Mouse (Mus musculus) right cerebral cortex, postnatal 14 days (tissue): ENCODE data around the gene Ust.
A peak's percentile ranks its signal among the peaks of the same experiment; 100 is the strongest.

Source experiments
- DNase-seq: peaks from one replicate; pipeline ENCODE4 v3.0.0; 2022

The Ust gene

DNA sequence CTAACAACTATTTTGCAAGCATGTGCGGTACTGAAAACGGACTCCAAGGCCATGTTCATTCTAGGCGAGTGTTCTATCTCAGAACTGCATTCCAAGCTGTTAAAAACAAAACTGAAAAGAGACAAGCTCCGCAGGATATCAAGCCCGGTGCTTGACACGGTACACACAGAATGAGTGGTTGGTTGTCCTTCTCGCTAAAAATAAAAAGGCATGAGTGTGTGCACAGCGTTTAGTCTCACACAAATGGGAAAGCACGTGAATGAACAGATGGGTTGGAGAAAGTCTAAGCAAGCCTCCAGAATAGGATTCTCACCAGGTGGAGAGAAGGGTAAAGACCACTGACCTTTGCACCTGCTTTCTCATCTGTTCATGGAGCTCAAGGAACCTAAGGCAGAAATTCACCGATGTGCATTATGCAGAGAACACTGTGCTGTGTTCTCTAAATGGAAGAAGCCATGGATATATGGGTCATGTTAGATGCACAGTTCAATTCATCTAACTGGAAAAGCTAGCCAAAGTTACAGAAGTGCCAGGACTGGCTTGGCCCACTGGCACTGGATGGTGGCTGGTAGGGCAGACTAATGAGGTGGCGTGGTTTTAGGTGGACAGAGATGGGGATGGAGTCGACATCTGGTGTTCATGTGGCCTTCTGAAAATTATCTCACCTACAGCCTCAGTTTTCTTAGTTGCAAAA is 90.8 kb downstream of the Ust start:
- no peak for DNase-seq

DNA sequence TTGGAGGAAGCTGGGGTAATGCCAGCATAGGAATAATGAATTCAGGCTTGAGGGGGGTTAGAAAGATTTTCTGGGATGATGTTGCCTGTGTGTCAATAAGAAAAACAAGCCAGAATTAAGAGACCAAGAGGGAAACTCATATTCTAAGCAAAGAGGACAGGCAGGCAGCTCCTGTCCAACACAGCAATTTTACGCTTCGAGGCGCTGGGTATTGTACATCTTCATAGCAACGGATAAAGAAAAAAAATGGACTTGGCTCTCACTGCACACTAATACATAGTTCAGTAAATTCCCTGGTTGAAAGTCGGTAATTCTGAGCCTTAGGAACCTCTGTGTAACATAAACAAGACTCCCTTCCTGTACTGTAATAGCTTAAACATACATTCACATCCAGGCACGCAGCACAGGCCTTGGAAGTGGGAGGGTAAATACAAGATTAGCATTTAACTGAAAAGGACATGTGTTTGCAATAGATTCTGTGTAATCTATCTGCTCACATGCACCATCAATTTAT is 99.1 kb downstream of the Ust start:
- DNase-seq: no peak

DNA sequence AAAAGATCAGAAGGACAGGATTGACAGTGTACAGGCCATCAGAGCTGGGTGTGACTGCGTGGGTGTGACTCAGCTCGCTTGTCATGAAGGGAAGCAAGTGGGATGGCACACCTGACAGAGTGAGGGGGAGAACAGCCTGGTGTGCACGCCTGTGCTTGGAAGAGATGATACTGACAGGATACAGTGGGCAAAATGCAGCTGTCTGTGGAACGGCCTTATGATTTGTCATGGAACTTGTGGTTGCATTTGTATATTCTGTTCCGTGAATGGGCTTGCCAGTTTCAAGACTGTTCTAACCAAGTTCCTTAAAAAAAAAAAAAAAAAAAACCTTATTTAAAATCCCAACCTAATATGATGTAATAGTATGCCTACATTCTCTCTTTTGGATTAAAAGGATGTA is 103.2 kb downstream of the Ust start:
- DNase-seq: no peak

- DNase-seq: no peak
Measured at GRCm38 (mm10) chr10:8415036-8415435, 103.6 kb downstream of the Ust start.

DNA sequence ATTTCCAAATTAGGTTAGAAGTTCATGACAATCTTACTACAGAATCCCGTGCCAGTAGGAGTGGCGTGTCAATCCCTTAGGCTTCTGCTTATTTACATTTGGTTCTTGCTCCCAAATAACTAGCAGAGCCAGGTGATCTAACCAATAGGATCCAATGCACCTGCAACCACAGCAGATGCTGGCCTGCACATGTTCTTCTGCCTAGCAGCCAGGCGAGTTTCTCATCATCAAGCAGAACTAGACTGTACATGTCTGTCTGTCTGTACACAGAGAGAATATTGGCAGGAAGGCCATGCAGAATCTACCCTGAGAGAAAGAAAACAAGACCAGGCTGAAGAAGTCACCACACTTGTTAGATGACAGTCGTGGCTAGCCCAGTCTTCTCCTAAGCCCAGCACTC is 113.5 kb downstream of the Ust start:
- no peak for DNase-seq

GRCm38 (mm10) chr10:8392226-8392625 is 126.4 kb downstream of the Ust start:
- no peak for DNase-seq

GRCm38 (mm10) chr10:8391264-8391748 is 127.3 kb downstream of the Ust start:
- no peak for DNase-seq

DNA sequence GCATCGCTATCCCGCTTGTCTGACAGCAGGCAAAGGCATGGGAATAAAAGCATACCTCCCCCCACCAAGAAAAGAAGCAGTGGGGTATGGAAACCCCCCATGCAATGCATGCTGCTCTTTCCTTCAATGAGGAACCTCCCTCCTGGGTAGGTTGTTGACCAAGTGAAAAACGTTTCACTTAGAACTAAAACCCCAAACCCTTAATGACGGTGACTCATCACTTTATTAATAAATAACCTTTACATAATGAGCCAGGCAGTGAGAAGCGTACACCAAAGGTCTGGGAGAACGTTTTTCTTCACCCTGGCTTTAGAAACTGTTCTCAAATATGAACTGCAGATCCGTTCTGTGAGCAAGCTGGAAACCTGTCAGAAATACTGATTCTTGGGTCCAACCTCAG is 130.4 kb downstream of the Ust start:
- no peak for DNase-seq

- no peak for DNase-seq
Measured at GRCm38 (mm10) chr10:8369894-8370500, 148.6 kb downstream of the Ust start.

- no peak for DNase-seq
Measured at GRCm38 (mm10) chr10:8365816-8366215, 152.8 kb downstream of the Ust start.

GRCm38 (mm10) chr10:8364182-8364581 is 154.4 kb downstream of the Ust start:
- no peak for DNase-seq

DNA sequence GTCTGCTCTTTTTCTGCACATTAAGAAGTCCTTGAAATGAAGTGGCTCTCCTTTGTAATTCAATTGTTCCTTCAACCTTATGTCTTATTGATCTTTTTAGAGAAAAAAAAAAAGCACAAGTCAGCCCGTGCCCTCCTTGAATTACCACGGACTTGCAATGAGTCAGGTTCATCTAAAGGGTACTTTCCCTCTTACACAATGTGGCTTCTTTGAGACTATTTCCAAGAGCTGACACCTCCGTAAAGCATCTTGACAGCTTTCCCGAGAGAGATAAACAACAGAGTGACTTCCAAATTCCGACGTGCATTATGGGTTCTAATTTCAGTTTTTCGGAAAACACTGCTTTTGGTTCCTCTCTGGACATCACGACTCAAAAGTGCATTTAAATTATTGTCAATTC is 155.3 kb downstream of the Ust start:
- DNase-seq: no peak

- peak; percentile 19 for DNase-seq
Measured at GRCm38 (mm10) chr10:8358286-8359045, 160.2 kb downstream of the Ust start.

DNA sequence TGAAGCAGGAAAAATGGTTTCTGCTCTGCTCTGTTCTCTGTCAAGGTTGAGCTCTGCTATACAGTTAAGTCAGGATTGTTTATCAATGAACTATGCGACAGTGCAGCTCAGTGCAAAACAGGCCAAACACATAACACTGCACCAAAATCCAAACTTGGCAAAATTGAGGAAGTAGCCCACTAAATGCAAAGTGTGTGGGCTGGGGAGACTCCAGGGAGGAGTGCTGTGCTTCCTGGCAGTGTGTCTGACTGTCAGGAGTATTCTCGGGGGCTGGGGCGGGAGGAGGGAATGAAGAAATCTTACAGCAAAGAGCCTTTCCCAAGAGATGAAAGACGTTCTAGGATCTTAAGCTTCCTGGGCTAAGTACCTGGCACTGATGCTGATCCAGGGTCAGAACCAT is 165.1 kb downstream of the Ust start:
- no peak for DNase-seq

GRCm38 (mm10) chr10:8350626-8351025 is 168.0 kb downstream of the Ust start:
- DNase-seq: no peak

DNA sequence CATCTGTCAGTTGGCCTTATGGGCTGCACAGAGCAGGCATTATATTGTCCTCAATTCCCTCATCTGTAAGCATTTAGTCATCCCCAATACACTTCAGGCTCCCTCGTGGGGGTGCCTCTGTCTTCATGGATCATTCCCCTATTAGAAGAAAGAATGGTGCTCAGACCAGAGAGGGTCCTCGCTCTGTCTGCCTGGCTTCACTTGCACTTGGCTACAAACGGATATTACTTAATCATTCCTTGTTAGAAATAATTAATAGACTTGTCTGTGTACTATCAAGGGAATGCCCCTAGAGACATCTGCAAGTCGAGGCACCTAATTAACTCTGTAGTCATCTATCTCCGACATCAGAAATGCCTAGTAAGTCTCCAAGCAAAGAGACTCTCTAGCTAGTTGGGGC is 171.1 kb downstream of the Ust start:
- DNase-seq: no peak

DNA sequence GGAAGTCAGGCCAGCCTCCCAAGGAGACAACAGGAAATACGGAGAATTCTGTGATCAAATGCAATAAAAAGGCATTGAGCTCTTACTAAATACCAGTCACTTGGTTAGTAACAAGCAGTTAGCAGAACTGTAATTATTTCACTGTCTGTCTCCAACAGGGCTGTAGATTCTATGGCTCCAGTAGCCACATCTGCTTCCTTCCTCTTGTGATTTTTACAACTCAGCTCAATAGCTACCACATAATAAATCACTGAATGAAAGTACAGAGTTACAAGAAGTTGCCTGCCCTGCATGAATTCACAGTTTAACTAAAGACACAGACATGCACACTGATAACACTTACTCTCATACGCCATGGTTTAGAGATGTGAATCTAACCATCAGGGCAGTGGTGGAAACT is 176.1 kb downstream of the Ust start:
- DNase-seq: no peak

GRCm38 (mm10) chr10:8339645-8340428 is 178.8 kb downstream of the Ust start:
- DNase-seq: peak; percentile 12

- DNase-seq: no peak
Measured at GRCm38 (mm10) chr10:8336601-8337000, 182.0 kb downstream of the Ust start.

DNA sequence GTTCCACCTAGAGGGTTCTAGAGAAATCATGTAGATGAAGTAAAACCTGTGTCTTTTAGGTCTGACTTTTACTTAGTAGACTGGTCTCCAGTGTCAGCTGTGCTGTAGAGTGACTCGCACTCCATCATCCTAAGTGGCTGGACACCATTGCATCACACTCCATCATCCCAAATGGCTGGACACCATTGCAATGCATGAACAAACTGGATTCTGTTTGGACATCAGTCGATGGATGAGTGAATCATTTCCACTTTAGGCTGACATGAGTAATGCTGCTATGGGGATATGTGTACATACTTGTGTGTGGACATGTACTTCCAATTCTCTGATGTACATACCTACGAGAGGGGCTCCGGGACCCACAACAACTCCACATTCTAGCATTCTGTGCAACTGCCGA is 187.7 kb downstream of the Ust start:
- no peak for DNase-seq

DNA sequence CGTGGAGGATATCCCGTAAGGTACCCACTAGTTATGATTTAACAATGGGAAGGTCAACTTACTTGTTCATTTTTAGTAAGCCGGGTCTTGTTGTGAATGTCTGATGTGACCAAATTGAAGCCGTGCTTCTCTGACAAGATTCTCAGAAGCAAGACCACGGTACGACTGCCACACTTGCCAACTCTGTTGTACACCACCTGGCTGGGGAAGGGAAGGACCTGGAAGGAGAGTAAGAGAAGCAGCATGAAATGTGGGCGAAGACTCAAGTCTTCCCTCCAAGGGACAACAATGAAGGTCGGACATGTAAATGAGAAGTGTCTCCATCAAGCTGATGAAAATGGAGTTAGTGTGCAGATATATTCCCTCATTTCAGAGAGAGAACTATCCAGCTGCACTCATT is 188.6 kb downstream of the Ust start:
- DNase-seq: no peak

GRCm38 (mm10) chr10:8323304-8323765 is 195.3 kb downstream of the Ust start:
- DNase-seq: peak; percentile 56

- no peak for DNase-seq
Measured at GRCm38 (mm10) chr10:8320771-8321170, 197.9 kb downstream of the Ust start.
